Mouse (Mus musculus) limb, embryonic 10.5 days (tissue): ENCODE measurements around the gene Dirc2. TPM values are rescaled to one million over a fixed set of nuclear protein-coding genes. Genes with fewer than 3 reads are reported as not detected.

ENCODE experiments used
- DNase-seq: peaks from one replicate; pipeline ENCODE4 v3.0.0-alpha.2; 2017; ENCODE audit warnings: low spot score
- H3K27ac ChIP-seq: fragments of 300-500 bp; sonication (generic); 2 replicates; pipeline ENCODE4 v1.5.1; 2016; ENCODE audit warnings: mild to moderate bottlenecking
- H3K27me3 ChIP-seq: fragments of 300-500 bp; sonication (generic); 2 replicates; pipeline ENCODE4 v1.6.1; 2016; ENCODE audit warnings: low read depth, mild to moderate bottlenecking; ENCODE audit not compliant: poor library complexity, severe bottlenecking
- H3K36me3 ChIP-seq: fragments of 300-500 bp; sonication (generic); 2 replicates; pipeline ENCODE4 v1.6.1; 2016; ENCODE audit warnings: mild to moderate bottlenecking, moderate library complexity
- H3K4me1 ChIP-seq: fragments of 300-500 bp; sonication (generic); 2 replicates; pipeline ENCODE4 v1.6.1; 2016
- H3K4me3 ChIP-seq: fragments of 300-500 bp; sonication (generic); 2 replicates; pipeline ENCODE4 v1.5.1; 2016; ENCODE audit warnings: mild to moderate bottlenecking, moderate library complexity
- H3K9me3 ChIP-seq: fragments of 300-500 bp; sonication (generic); replicated peaks from 2 replicates; pipeline ENCODE4 v1.6.1; 2016; ENCODE audit warnings: mild to moderate bottlenecking
- WGBS: fragments of 180-500 bp; shearing (Covaris S2); methylation state at CpG from one replicate; pipeline ENCODE4 v1.1.7; 2016; 5-methylcytosine and 5-hydroxymethylcytosine counted together
- polyA plus RNA-seq: library from polyadenylated mRNA; unstranded; fragments of >200 nt; fragmentation: Nextera tagmentation; extraction: Ambion mirVana; gene quantifications from 2 replicates; pipeline ENCODE4 v1.2.1, GENCODE M21; 2016

Gene Dirc2
- polyA plus RNA-seq, 1 experiment from 2014 or later, result 13.3 TPM

- 82% methylated on average over 5 of the region's 5 CpGs for WGBS
- H3K36me3 ChIP-seq, result peaks cover 7% of the 10 kb centered on the region
- no peak overlapping the region for H3K27ac ChIP-seq
- H3K4me3 ChIP-seq, result no peak overlapping the region
- peaks cover 17% of the 10 kb centered on the region for H3K4me1 ChIP-seq
- no peaks in the 10 kb centered on the region; the same call in 1 of the 2 replicates for H3K9me3 ChIP-seq
- no peak for DNase-seq
- H3K27me3 ChIP-seq, result no peaks in the 10 kb centered on the region
Measured at GRCm38 (mm10) chr16:35717761-35718160, 51.4 kb downstream of the Dirc2 start.

- H3K36me3 ChIP-seq, result peaks cover 5% of the 10 kb centered on the region
- H3K4me1 ChIP-seq, result peaks cover 29% of the 10 kb centered on the region
Measured at GRCm38 (mm10) chr16:35716257-35716656, 52.9 kb downstream of the Dirc2 start.

GRCm38 (mm10) chr16:35715771-35716170, 53.4 kb downstream of the Dirc2 start:
- 83% methylated on average over 5 of the region's 5 CpGs for WGBS
- Histone ChIP-seq H3K36me3 (peaks cover 5% of the 10 kb centered on the region), H3K27me3 (no peaks in the 10 kb centered on the region), H3K4me3 (no peak overlapping the region), H3K4me1 (peaks cover 34% of the 10 kb centered on the region), H3K27ac (no peak overlapping the region), H3K9me3 (no peaks in the 10 kb centered on the region; the same call in 1 of the 2 replicates)
- DNase-seq, result no peak

More at GRCm38 (mm10) chr16:35716257-35716656, 52.9 kb downstream of the Dirc2 start:
- Histone ChIP-seq H3K9me3 (no peaks in the 10 kb centered on the region; the same call in 1 of the 2 replicates), H3K27me3 (no peaks in the 10 kb centered on the region), H3K4me3 (no peak overlapping the region), H3K27ac (no peak overlapping the region)
- DNase-seq, result no peak
- WGBS, result 78% methylated on average over 3 of the region's 3 CpGs

- Histone ChIP-seq H3K36me3 (peaks cover 5% of the 10 kb centered on the region), H3K27ac (no peak overlapping the region), H3K4me3 (no peak overlapping the region), H3K27me3 (no peaks in the 10 kb centered on the region), H3K4me1 (peaks cover 38% of the 10 kb centered on the region), H3K9me3 (no peaks in the 10 kb centered on the region; the same call in 1 of the 2 replicates)
- no peak for DNase-seq
- 75% methylated on average over 6 of the region's 6 CpGs for WGBS
Measured at GRCm38 (mm10) chr16:35715350-35715749, 53.8 kb downstream of the Dirc2 start.

- WGBS, result 93% methylated on average over 7 of the region's 7 CpGs
- Histone ChIP-seq H3K4me3 (no peak overlapping the region), H3K4me1 (peaks cover 38% of the 10 kb centered on the region), H3K27me3 (no peaks in the 10 kb centered on the region), H3K27ac (no peak overlapping the region), H3K36me3 (peaks cover 5% of the 10 kb centered on the region), H3K9me3 (no peaks in the 10 kb centered on the region; the same call in 1 of the 2 replicates)
- no peak for DNase-seq
Measured at GRCm38 (mm10) chr16:35714689-35715088, 54.5 kb downstream of the Dirc2 start.

- H3K4me1 ChIP-seq, result peaks cover 38% of the 10 kb centered on the region
- H3K36me3 ChIP-seq, result peaks cover 5% of the 10 kb centered on the region
- H3K9me3 ChIP-seq, result no peaks in the 10 kb centered on the region; the same call in 1 of the 2 replicates
- 81% methylated on average over 7 of the region's 7 CpGs for WGBS
- DNase-seq, result no peak
- H3K4me3 ChIP-seq, result no peak overlapping the region
- H3K27ac ChIP-seq, result no peak overlapping the region
- no peaks in the 10 kb centered on the region for H3K27me3 ChIP-seq
Measured at GRCm38 (mm10) chr16:35713606-35714005, 55.5 kb downstream of the Dirc2 start.

GRCm38 (mm10) chr16:35711004-35711403, 58.2 kb downstream of the Dirc2 start:
- Histone ChIP-seq H3K27ac (no peak overlapping the region), H3K4me1 (peaks cover 47% of the 10 kb centered on the region), H3K9me3 (no peaks in the 10 kb centered on the region), H3K36me3 (no peaks in the 10 kb centered on the region; the same call in 1 of the 2 replicates), H3K4me3 (no peak overlapping the region), H3K27me3 (no peaks in the 10 kb centered on the region)
- 46% methylated on average over 7 of the region's 7 CpGs for WGBS
- no peak for DNase-seq

GRCm38 (mm10) chr16:35707004-35707403, 62.2 kb downstream of the Dirc2 start:
- 97% methylated on average over 5 of the region's 5 CpGs for WGBS
- no peak overlapping the region for H3K4me3 ChIP-seq
- no peak for DNase-seq
- H3K27ac ChIP-seq, result no peak overlapping the region
- H3K27me3 ChIP-seq, result no peaks in the 10 kb centered on the region
- H3K36me3 ChIP-seq, result peaks cover 6% of the 10 kb centered on the region; the same call in 1 of the 2 replicates
- H3K9me3 ChIP-seq, result no peaks in the 10 kb centered on the region
- peaks cover 49% of the 10 kb centered on the region for H3K4me1 ChIP-seq

- peaks cover 6% of the 10 kb centered on the region; the same call in 1 of the 2 replicates for H3K36me3 ChIP-seq
- H3K4me3 ChIP-seq, result no peak overlapping the region
- H3K27ac ChIP-seq, result no peak overlapping the region
- H3K4me1 ChIP-seq, result peaks cover 38% of the 10 kb centered on the region
- no peaks in the 10 kb centered on the region for H3K9me3 ChIP-seq
- WGBS, result 79% methylated on average over 14 of the region's 14 CpGs
- no peak for DNase-seq
- H3K27me3 ChIP-seq, result no peaks in the 10 kb centered on the region
Measured at GRCm38 (mm10) chr16:35704796-35705195, 64.4 kb downstream of the Dirc2 start.

GRCm38 (mm10) chr16:35703763-35704679, 65.1 kb downstream of the Dirc2 start:
- H3K27ac ChIP-seq, result no peak overlapping the region
- H3K4me3 ChIP-seq, result no peak overlapping the region
- no peaks in the 10 kb centered on the region for H3K9me3 ChIP-seq
- peaks cover 6% of the 10 kb centered on the region; the same call in 1 of the 2 replicates for H3K36me3 ChIP-seq
- DNase-seq, result no peak
- H3K4me1 ChIP-seq, result peaks cover 38% of the 10 kb centered on the region
- no peaks in the 10 kb centered on the region for H3K27me3 ChIP-seq
- 71% methylated on average over 16 of the region's 16 CpGs for WGBS

- Histone ChIP-seq H3K36me3 (peaks cover 12% of the 10 kb centered on the region), H3K9me3 (no peaks in the 10 kb centered on the region), H3K4me3 (no peak overlapping the region), H3K27me3 (no peaks in the 10 kb centered on the region), H3K4me1 (peaks cover 37% of the 10 kb centered on the region), H3K27ac (no peak overlapping the region)
- DNase-seq, result no peak
- 68% methylated on average over 11 of the region's 11 CpGs for WGBS
Measured at GRCm38 (mm10) chr16:35701823-35702222, 67.3 kb downstream of the Dirc2 start.

GRCm38 (mm10) chr16:35696103-35696502, 73.1 kb downstream of the Dirc2 start:
- H3K27ac ChIP-seq, result no peak overlapping the region
- no peaks in the 10 kb centered on the region for H3K27me3 ChIP-seq
- no peaks in the 10 kb centered on the region for H3K9me3 ChIP-seq
- DNase-seq, result no peak
- H3K4me1 ChIP-seq, result no peaks in the 10 kb centered on the region
- peaks cover 14% of the 10 kb centered on the region for H3K36me3 ChIP-seq
- 79% methylated on average over 2 of the region's 2 CpGs for WGBS
- H3K4me3 ChIP-seq, result no peak overlapping the region

GRCm38 (mm10) chr16:35694250-35694846, 74.8 kb downstream of the Dirc2 start:
- no peak overlapping the region for H3K4me3 ChIP-seq
- no peak for DNase-seq
- 94% methylated on average over 13 of the region's 13 CpGs for WGBS
- no peaks in the 10 kb centered on the region for H3K27me3 ChIP-seq
- no peak overlapping the region for H3K27ac ChIP-seq
- peaks cover 14% of the 10 kb centered on the region for H3K36me3 ChIP-seq
- no peaks in the 10 kb centered on the region for H3K4me1 ChIP-seq
- H3K9me3 ChIP-seq, result no peaks in the 10 kb centered on the region
